Comparison of ENCODE assay signal across 8 mouse cellular contexts in the genomic region with DNA sequence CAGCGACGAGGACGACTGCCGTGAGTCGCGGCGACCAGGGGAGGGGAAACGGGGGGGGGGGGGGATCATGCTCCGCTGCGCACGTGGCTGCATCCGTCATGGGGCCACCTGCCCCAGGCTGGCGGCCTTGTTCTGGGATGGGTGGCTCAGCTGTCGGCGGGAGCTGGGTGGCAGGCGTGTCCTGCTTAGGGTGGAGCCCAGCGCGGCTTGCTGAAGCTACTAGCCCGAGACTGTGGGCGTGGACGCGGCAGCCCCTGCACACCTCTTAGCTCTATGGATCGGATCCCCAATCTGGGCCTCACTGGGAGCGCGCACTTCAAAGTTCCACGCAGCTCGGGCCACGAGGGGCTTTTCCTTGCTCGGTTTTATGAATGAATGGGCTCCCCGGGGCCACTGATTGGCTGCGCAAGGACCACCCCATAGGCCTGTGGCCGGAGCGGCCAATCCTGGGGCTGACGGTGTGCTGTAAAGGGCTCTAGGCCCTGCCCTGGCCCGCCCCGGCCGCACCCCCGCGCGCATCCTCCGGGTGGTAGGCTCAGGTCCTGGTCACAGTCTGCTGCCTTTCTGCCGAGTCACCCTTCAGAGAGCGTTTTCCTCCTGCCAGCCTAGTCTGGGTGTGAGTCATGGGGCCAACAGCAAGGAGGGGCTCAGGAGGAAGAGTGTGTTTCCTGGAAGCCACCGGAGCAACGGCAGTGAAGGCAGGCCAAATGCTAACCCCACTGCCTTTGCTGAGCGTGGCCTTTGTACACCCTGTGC. TPM values are rescaled to one million over a fixed set of nuclear protein-coding genes. Genes with fewer than 3 reads are reported as not detected.
A peak's percentile ranks its signal among the peaks of the same experiment; 100 is the strongest.
DNase-seq lines count a peak whose midpoint lies in the region; ATAC-seq and TF ChIP-seq lines count a peak whose summit lies in the region.

No protein-coding gene starts in this region.

- ATAC-seq in limb, embryonic 14.5 days (ENCODE audit: low FRiP score, low read depth): peak; percentile 84
- peak; percentile 76 for ATAC-seq in midbrain, embryonic 15.5 days (replicated peaks)

- H3K27me3 ChIP-seq in limb, embryonic 14.5 days (ENCODE audit: control insufficient read depth, insufficient read depth, low read length): peaks cover 4% of the 10 kb centered on the region; the same call in 1 of the 2 replicates
- H3K27me3 ChIP-seq in midbrain, embryonic 15.5 days (replicated peaks): no peaks in the 10 kb centered on the region

- peak; percentile 65 for DNase-seq in layer of hippocampus, adult 11-12 months (ENCODE audit: low spot score)
- no peak for DNase-seq in layer of hippocampus, adult 9-10 months (ENCODE audit: low spot score)
- DNase-seq in embryo, embryonic 11.5 days (ENCODE audit: low read depth, low spot score): peak; percentile 71
- DNase-seq in heart, adult 11 months: peak; percentile 97
- peak; percentile 82 for DNase-seq in kidney, adult 11 months
- DNase-seq in limb, embryonic 14.5 days (ENCODE audit: low spot score): peak; percentile 79
- DNase-seq in spleen, adult 18-20 months: peak; percentile 59 to 63

- H3K36me3 ChIP-seq in limb, embryonic 14.5 days (ENCODE audit: control insufficient read depth, insufficient read depth, low read length): no peaks in the 10 kb centered on the region
- no peaks in the 10 kb centered on the region for H3K36me3 ChIP-seq in midbrain, embryonic 15.5 days (replicated peaks)

- no peaks in the 10 kb centered on the region for H3K9me3 ChIP-seq in limb, embryonic 14.5 days (ENCODE audit: control insufficient read depth, low read length)
- H3K9me3 ChIP-seq in midbrain, embryonic 15.5 days: no peaks in the 10 kb centered on the region

- H3K4me1 ChIP-seq in limb, embryonic 14.5 days (ENCODE audit: control insufficient read depth, insufficient read depth, low read length): peaks cover 8% of the 10 kb centered on the region
- H3K4me1 ChIP-seq in midbrain, embryonic 15.5 days: peaks cover 60% of the 10 kb centered on the region

- TF ChIP-seq POLR2A in limb, embryonic 14.5 days (IDR thresholded peaks at IDR 0.05; ENCODE audit: borderline replicate concordance, extremely low read depth, insufficient read depth, insufficient read length): no peak

- H3K9ac ChIP-seq in limb, embryonic 14.5 days (ENCODE audit: low read depth, low read length, severe bottlenecking): peak overlapping the region; percentile 60
- peak overlapping the region; percentile 94 for H3K9ac ChIP-seq in midbrain, embryonic 15.5 days

- under 1% methylated on average over 36 of the region's 46 CpGs for WGBS in limb, embryonic 14.5 days
- 0% methylated on average over 46 of the region's 46 CpGs for WGBS in midbrain, embryonic 15.5 days

- peak overlapping the region; percentile 75 for H3K4me2 ChIP-seq in limb, embryonic 14.5 days (replicated peaks; ENCODE audit: low read depth, low read length, severe bottlenecking)
- peak overlapping the region; percentile 70 for H3K4me2 ChIP-seq in midbrain, embryonic 15.5 days

- H3K4me3 ChIP-seq in limb, embryonic 14.5 days (replicated peaks; ENCODE audit: low read length): peak overlapping the region; percentile 63
- peak overlapping the region; percentile 82 for H3K4me3 ChIP-seq in midbrain, embryonic 15.5 days

- H3K27ac ChIP-seq in limb, embryonic 14.5 days (replicated peaks; ENCODE audit: low read depth, low read length): no peak overlapping the region
- peak overlapping the region; percentile 99 for H3K27ac ChIP-seq in midbrain, embryonic 15.5 days

RNA-seq across cellular contexts. Expression of gene Lrp8, which starts 1.5 kb away (rescaled TPM):
- polyA plus RNA-seq in limb, embryonic 14.5 days (2012; rRNA removed): 10.5 and 15.7 TPM in 2 replicates
- polyA plus RNA-seq in limb, embryonic 14.5 days (2014; fragmentation: Nextera tagmentation; extraction: Ambion mirVana): 3.2 and 4.1 TPM in 2 replicates
- 70.6 and 71.3 TPM in 2 replicates for polyA plus RNA-seq in midbrain, embryonic 15.5 days (2015; fragmentation: Nextera tagmentation; extraction: Ambion mirVana)
